Mouse (Mus musculus) spleen, embryonic (tissue): ENCODE results near the gene Gprc5a.

Source experiments
- CTCF ChIA-PET: fragments of 350-600 bp; sonication (Branson Sonifier 250); formaldehyde crosslinking; loops from one replicate; lab custom pipeline; 2022; lab: Charles Lee

Gene Gprc5a

DNA sequence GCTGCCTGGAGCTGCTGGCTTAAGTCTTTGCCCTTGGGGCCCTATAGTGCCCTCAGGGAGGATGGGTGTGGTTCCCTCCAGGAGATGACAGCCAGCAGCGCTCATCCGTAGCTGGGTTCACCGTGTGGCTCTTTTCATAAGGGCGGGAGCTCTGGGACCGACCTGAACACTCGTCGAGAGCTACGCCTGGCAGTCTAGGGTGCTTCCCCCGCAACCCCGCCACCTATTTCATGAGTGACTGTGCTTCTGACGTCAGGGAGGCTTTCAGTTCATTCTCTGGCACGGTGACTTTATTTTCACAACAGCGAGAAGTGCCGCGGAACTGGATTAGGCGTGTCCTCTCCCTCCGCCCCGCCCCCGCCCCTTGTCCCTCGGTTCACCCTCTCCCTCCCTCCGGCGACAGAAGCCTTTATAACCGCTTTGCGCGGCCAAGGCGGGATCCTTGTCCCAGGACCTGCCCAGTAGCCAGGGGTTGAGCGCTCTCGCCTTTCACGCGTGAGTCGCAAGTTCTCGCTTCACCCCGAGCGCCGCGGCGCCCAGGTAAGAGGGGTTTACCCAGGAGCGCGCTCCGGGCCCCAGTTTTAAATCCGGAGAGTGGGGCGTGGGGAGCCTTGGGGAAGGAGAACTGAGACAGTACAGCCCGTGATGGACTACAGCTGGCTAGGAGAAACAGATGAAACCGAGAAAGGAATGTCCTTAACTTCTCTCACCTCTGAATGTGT lies at the start of gene Gprc5a:
Gprc5a (plus strand) TSS at position 416 of the 722 bp plus-strand sequence.
- CTCF ChIA-PET, result no interaction called here

DNA sequence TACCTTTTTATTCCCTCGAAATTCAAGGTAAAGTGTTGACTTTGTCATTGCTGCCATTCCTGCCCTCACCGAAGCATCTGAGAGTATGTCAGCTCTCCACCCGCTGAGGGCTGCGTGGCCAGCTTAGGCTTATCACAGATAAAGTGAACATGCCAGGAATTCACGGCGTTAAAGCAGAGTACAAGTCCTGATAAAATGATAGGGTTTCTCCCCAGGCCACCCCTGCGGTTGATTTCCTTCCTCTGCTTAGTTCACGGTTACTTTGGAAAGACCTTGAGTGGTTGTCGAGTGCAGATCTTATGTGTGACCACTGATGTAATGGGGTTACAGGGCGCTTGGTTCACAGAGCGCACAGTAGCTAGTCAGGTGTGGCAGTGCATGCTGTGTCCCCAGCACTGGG lies 48.2 kb upstream of the Gprc5a start:
- CTCF ChIA-PET, result interaction anchor here (1.2 kb wide), 1 partner anchor 9 kb away, joined by 3 read pairs; no protein-coding TSS in a partner anchor

DNA sequence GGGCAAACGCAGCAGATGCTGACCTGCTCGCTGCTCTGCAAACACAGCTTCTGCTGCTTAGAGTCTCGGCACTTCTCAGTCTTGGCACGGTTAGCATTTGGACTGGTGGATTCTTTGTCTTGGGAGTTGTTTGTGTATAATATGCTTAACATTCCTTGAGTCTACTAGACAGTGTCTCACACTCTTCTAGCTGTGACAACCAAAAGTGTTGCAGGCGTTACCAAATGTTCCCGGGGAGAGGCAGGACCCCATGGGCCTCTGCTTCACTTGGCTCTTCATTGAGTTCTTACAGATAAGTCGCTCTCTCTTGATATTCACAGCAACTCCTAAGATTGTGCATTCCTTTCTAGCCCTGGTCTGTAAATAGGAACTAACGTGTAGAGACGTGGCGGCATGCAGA lies 45.9 kb upstream of the Gprc5a start:
- CTCF ChIA-PET, result no interaction called here

DNA sequence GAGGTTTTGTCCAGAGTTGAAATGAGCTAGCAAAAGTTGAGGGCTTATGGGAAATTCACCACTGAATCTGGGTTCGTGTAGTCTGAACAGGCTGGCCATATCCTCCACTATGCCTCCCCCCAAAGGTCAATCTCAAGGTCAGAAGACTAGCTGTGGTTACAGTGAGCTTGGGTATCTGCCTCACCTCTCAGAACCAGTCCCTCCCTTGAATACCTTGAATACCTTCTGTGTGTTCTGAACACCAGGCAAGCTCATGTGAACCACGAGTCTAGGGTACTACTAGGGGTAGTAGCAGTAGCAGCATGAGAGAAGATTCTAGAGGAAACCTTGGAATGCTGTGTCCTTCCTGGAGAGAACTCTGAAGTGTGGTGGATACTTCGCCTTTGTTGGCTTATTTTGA lies 43.8 kb upstream of the Gprc5a start:
- CTCF ChIA-PET, result no interaction called here

DNA sequence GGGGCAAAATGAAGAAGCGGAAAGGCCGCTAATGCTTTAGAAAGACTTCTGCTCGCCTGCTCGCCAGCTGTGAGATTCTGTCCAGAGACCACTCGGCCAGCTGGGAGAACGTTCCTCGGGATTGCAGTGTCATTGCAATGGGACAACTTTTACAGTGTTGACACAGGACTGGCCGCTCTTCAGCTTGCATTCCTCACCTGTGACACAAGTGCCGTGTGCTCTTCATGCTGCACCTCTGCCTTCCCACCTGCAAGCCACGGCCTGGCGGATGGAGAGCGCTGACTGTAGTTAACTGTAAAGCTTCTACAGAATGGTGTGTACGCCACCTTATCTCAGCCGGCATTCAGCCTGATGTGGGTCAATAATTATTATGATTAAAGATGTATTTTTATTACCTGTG lies 42.1 kb upstream of the Gprc5a start:
- CTCF ChIA-PET, result no interaction called here

DNA sequence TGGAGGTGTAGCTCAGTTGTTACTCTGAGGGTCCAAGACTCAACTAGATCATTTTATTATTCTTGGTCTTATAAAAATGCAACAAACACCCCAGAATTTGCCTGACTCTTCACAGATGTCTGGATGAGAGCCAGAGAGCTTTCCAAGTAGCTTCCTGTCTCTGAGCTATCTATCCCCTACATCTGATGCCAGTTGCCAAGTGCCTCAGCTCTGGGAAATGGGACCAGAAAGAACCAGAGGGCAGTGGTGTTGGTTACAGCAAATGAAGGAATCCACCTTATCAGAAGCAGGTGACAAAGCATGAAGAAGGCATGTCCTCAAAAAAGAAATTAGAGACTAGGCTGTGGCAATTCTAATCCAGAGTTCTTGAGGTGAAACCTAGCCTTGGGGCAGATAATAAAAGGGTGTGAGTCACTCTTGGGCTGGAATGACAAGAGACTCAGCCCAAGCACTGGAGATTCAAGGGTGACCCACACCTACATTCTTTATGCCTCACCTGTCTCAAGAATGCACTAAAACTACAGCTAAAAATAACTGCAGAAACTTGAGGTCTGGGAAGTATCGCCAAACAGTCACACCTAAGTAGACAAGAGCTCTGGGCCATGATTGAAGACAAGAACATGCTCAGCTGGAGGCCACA lies 40.5 kb upstream of the Gprc5a start:
- CTCF ChIA-PET, result no interaction called here

DNA sequence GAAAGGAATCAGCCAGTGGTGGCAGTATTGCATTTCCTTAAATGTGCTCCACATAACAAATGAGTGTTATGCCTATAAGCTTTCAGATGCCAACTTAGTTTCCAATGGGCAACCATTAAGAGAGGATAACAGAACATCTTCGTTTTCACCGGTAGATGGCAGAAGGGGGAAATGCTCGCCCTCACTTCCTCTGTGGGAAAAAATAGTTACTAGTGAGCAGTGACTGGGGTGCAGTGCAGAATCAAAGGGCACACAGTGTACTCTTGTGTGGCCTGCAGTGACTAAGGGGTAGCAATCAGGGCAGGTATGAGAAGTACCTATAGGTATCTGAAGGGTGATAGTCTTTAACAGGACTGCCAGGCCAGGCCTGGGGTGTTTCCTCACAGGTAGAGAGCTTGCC lies 39.2 kb upstream of the Gprc5a start:
- CTCF ChIA-PET, result interaction anchor here (0.8 kb wide), 1 partner anchor 9 kb away, joined by 3 read pairs; no protein-coding TSS in a partner anchor

DNA sequence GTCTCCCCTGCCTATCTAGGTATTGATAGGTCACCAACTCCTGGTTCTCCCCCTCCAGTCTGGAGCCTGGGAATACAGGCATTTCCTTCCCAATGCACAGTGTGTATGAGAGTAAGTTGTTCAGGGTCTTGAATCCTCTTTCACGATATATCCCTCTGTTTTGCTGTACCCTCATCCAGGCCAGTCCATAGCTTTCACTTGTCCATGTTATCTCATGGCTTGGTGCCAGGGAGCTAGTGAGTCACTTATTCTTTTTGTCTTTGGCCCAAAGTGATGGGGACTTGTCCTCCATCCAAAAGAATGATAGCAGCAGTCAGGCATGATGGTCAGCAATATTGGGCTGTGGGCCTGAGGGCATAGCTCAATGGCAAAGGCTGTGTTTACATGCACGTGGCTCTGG lies 38.7 kb upstream of the Gprc5a start:
- CTCF ChIA-PET, result interaction anchor here (0.6 kb wide), 1 partner anchor 11 kb away, joined by 6 read pairs; no protein-coding TSS in a partner anchor

DNA sequence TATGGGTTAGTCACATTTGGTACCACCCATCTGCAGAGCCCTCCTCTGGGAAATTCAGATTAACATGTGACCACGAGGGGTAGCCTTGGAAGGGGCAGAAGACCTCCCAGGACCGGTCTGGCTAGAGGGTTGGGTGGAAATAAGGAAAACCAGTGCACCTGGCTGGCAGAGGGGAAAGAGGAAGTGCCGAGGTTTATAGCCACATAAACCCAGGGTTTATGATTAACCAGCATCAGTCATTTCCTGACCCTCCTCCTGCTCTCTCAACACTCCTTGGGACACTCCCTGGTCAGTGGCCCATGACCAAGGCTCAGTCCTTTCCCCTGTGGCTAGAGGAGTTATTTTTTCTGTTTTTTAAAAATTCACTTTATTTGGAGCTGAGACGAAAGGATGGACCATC lies 36.2 kb upstream of the Gprc5a start:
- CTCF ChIA-PET, result interaction anchor here (0.6 kb wide), 1 partner anchor 385 kb away, joined by 4 read pairs; no protein-coding TSS in a partner anchor

DNA sequence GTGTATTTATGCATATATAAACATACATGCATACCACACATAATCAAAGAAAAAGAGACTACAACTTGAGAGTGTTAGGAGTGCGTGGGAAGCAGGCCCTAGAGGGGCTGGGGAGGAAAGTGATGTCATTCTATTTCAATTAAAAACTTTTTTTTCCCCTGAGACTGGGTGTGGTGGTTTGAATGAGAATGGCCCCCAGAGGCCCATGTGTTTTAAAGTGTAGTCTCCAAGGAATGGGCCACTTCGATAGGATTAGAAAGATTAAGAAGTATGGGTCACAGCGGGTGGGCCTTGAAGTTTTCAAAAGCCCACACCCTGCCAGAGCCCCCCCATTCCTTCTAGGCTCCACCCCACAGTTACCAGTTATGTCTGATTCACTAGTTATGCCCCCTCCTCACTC lies 26.8 kb upstream of the Gprc5a start:
- CTCF ChIA-PET, result interaction anchor here (0.6 to 0.8 kb wide), 2 partner anchors 337 to 404 kb away, joined by 3 to 8 read pairs; no protein-coding TSS in a partner anchor

DNA sequence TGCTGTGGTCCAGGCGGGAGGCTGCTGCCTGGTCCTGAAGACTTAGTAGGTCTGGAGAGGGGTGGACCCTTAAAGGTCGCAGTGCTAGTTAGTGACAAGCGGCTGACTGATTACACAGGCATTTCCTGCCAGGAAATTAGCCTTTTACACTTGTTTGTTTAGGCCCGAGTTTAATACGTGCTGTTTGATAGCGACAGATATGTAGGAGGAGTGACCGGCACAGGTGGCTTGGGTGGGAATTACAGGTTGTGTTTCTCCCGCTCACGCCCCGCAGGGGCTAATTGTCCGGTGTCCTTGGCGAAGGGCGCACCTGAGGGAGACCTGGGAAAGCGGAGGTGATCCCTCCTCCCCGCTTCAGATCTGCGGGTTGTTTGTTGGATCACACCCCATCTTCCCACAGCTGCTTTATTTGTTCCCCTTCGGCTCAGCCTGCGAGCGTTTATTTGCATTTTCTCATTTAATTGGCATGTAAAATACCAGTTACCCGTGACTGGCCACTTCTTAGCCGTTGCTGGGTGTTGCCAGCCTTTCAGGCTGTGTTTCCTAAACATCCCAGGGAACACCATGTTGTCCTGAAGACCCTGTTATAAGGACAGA lies 25.1 kb upstream of the Gprc5a start:
- CTCF ChIA-PET, result no interaction called here

DNA sequence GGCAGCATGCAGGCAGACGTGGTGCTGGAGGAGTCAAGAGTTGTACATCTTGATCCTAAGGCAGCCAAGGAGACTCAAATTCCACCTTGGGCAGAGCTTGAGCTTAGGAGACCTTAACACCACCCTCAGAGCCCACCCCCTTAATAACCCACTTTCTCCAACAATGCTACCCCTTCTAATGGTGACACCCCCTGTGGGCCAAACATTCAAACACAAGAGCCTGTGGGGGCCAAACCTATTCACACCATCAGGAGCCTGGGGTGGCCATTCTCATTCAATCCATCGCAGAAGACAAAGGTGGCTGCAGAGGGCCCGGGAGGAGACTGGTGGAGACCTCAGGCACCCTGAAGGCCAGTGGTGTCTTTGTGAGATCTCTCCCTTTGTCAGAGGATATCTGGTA lies 23.5 kb upstream of the Gprc5a start:
- CTCF ChIA-PET, result no interaction called here

DNA sequence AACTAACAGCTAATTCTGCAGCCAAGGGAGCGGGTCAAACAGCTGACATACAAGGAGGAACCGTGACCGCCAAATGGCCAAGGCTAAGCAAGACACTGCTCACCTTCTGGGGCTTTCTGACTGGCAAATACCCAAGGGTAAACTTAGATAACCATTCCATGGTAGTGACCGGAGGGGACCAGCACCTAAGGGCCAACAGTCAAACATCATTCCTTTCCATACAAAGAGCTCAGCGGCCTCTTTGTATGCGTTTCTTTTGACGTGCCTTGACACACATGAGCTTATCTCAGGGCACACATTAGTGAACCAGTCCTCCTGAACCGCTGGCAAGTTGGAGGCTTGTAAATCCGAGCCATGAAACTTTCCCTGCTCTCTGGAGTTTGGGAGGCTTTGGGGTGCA lies 18.2 kb upstream of the Gprc5a start:
- CTCF ChIA-PET, result no interaction called here

DNA sequence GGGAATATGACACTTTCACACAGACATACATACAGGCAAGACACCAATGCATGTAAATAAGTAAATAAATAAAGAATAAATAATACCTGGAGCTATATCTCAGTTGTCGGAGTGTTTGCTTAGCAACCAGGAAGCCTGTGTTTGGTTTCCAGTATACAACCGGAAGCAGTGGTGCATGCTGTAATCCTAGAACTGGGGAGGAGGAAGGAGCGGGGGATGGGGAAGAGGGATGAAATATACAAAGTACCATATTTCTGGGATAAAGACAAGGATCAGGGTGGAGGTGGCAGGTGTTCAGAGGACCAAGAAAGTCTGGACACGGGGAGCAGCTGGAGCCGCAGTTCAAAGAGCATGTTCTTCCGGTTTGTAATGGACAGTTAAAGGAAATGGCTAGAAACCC lies 16.9 kb upstream of the Gprc5a start:
- CTCF ChIA-PET, result no interaction called here

DNA sequence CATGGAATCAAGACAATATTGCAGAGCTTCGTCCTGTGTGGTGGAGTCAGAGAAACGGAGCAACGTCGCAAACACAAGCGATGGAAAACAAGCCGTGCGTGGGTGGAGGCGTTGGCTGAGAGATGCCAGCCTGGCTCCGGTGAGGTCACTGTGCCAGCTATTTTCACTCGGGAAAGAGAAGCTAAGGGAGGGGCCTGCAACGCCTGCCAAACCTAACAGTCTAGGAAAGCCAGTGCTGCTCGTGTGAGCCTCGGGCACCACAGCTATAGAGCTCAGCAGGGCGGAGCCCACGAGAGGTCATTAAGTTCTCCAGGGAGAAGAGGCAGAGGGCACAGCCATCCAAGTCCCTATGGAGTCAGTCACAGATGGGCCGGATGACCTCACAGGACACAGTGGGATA lies 16.5 kb upstream of the Gprc5a start:
- CTCF ChIA-PET, result no interaction called here

DNA sequence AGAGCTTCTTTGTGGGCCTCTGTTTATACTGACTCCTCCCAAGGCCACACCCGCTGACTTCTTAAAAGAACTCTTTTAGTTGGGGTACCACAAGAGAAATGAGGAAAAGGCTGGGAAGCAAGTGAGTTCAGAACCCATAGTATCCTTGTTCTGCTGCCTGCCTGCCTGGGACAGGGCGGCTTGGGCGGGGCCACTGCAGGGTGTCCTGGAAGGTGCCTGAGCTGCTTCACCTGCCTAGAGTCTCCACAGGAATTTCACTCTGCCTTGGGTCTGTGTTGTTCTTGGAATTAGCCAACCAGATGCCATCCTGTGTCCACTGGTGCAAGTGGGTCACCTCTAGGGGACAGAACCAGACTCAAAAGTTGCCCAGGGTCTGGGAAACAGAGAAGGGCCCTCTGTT lies 11.7 kb upstream of the Gprc5a start:
- CTCF ChIA-PET, result no interaction called here

DNA sequence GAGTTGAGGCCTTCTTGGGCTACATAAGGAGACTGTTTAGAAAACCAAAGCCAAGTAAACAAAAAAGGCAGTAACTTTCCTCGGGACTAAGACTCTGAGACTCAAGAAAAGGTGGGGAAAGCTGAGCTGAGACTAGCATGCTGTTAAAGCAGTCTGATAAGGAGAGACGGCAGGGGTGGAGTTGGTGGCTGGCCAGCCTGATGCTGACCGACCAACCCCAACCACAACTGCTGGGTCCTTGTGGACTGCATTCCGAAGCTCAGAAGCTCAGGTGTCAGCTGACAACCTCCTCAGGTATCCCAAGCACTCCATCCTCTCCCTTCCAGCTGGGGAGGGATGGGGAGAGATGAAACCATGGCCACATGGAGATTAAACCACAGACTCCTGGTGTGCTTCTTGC lies 9.6 kb upstream of the Gprc5a start:
- CTCF ChIA-PET, result no interaction called here

DNA sequence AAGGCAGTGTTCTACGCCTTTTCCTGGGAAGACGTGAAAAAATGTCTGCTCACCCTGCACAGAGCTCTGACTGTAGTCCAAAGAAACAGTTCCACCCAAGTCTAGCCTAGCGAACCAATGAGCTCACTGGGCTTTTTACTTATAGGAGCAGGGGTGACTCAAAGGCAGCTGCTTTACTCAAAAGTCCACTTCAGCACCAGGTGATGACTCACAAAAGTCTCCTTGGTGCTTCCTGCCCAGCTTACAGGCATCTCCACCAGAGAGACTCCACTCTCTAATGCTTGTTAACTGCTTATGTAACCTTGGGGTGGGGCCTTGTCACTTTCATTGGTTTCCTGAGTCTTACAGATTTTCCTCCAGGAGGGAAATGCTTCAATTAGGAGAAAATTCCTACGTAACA lies 4.7 kb upstream of the Gprc5a start:
- CTCF ChIA-PET, result no interaction called here

DNA sequence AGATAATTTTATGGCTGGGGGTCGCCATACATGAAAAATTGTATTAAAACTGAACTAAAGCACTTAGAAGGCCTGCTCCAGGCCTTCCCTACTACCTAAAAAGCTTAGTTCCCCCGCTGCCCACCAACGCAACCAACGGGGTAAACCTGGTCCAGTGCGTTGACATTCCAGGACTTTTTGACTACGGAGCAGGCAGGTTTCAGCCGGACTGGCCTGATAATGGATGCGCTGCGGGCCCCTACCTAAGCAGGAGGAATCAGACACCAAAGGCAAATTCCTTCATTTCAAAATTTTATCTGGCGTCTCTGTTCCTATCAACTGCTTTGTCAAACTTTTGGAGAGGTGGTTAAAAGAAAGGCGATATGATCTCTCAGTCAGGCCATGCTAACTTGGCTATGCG lies 830 bp upstream of the Gprc5a start:
- CTCF ChIA-PET, result no interaction called here

DNA sequence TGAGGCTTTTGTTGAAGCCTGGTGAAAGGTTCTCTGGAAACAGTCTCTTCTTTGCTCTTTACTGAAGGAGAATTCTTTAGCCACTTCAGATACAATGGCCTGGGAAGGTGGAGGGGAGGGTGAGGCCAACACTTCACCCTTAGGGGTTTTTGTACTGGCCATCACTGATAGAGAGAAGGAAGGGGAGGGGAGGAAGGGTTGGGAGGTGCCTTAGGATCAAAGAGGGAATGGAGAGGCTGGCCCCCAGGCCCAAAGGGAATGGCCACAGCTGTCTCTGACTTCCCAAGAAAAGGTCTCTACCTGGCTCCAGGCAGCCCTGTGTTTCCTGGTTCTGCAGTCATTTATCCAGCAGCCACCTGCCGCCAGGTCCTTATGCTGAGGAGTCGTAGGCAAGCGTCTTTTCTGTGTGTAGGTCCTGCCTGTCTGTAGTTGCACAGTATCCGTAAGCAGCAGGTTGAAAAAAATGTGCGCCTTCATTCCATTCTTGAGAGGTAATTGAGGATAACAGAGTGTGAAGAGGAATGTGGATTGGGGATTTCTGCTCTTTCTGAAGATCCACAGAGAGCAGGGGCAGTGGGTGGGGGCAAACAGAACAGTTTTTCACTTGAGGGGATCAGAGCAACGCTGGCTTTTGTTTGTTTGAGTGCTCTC lies 1.5 kb downstream of the Gprc5a start:
- CTCF ChIA-PET, result no interaction called here

DNA sequence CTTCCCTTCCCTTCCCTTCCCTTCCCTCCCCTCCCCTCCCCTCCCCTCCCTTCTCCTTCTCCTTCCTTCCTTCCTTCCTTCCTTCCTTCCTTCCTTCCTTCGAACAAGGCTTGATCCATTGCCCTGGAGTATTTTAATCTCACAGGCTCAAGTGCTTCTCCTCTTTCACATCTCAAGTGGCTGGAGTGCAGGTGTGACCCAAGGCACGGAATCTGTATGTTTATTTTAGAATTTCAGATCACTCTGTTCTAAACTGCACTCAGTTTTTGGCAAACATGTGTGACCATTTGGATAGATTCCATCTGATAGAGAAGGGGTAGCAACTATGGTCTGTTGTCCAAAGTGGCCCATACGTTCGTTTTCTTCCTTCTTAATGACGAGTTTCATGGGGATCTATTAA lies 2.8 kb downstream of the Gprc5a start:
- CTCF ChIA-PET, result no interaction called here

DNA sequence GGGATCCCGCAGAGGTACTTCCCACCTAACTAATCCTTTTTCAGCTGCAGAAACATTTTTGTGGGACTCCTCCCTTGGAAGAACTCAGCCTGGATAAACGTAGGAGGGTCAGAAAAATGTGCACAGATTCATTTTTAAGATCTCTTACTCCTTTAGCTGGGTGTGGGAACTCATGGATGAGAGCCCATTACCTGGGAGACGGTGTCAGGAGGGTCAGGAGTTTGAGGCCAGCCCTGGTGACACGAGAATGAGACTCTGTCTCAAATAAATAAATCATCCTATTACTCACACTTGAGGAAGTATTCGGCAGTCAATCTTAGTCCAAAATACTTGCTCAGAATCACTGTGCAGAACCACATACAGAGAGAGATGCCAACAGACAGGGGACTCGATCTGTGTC lies 4.4 kb downstream of the Gprc5a start:
- CTCF ChIA-PET, result no interaction called here
